Mouse (Mus musculus) frontal cortex, postnatal 14 days (tissue): ENCODE data around the gene 4930451I11Rik.
A peak's percentile ranks its signal among the peaks of the same experiment; 100 is the strongest.

Experiments
- DNase-seq, 2 experiments: peaks; one replicate each; pipeline ENCODE4 v3.0.0; 2022; ENCODE audit warnings: low spot score in 2 of 2

The 4930451I11Rik gene

DNA sequence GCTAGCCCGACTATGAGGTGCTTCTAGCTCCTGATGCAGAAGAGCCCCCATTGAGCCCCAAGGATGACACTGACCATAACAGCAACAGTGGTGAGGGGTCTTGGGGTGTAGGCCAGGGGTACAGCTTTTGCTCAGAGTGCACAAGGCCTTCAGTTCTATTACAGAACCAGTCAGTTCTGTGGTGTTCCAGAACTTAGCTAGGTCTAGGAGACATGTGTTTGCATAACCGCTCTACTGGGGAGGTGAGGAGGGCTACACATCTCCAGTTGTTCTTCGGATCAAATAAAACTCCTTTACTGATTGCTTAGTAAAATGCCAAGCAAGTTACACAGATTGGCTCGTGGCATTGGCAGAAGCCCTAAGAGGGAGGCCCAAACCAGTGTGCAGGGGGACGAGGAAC, at the start of gene 4930451I11Rik:
Gene 4930451I11Rik (minus strand): TSS at position 101 of the 400 bp plus-strand sequence.
- no peak for DNase-seq

DNA sequence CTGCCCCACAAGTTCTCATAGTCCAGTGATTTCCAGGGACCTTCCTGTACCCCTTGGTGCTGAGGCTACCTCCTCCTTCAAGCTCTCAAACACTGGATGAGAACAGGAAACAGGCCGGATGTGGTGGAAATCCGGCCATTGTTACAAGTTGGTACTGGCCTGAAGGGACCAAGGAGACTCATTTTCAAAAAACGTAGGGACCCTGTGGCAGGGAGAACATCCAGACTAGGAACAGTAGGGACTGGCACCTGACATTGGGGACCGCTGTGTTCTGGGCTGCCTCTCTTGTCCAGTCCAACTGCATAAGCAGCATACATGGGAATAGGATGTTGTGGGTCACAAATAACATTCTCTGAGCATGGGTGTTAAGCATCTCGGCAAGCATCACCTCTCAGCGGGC, 49.6 kb upstream of the 4930451I11Rik start:
- no peak for DNase-seq

- DNase-seq = no peak
Measured at GRCm38 (mm10) chr7:126877239-126877638, 45.8 kb upstream of the 4930451I11Rik start.

DNA sequence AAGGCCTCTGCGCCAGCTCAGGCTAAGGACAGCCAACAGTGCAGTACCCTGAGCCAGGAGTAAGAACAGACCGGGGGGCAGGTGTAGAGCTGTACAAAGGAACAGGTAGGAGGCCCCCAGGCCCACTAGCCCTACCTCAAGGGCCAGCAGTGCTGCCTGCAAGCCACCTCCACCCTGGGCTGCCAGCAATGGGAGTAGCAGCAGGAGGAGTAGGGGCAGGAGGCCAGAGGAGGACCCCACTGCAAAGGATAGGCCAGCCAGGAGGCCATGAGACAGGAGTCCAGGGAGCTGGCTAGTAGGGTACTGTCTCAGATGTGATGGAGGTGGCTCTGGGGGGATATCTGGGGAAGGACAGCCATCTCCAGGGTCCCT, 39.1 kb upstream of the 4930451I11Rik start:
- no peak for DNase-seq

DNA sequence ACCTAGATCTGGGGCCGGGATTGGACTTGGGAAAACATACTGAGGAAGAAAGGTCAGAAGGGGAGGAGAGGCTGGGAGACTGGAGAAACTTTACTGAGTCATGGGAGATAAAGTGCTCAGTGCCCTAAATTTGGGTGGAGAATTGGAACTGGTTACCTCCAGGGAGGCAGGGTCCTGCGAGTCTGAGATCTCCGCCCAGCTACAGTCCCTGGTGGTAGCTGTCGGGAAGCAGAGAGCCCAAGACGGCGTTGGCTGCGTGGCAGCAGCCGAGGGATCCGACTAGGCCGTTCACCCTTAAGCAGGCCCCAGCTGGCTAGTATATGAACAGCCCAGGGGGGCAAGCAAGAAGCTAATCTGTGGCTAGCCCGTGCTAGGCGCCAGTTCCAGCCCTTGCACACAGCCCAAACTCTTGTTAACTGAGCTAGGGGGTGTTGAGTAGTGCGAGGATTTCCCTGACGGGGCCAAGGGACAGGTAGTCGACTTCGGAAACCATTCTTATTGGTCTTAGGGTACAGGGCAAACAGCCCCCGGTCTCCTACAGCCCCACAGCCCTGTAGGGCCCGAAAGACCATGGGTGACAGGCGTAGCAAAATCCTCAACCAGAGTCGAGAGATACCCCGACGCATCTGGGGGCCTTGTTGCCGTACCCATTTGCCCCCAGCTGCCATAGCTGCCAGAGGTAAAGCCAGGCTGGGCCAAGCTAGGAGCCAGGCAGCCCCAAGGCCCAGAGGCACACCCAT, 38.5 kb upstream of the 4930451I11Rik start:
- no peak for DNase-seq

DNA sequence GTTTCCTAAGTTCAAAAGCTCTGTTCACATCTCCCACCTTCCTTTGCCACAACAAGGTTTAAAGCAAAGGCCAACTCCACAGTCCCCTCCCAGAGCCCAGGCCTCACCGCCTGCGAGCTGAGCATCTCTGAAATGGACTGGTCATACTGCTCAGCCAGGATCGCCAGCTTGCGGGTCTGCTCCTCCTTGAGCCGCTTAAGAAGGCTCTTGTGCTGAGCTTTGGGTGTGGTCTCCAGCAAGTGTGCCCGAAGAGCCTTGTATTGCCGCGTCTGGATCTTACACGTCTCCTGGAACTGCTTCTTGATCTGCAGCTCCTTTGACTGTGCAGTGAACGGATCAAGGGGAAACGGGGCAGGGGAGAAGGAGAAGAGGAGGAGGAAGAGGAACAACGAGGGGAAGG, 36.6 kb upstream of the 4930451I11Rik start:
- DNase-seq = no peak

GRCm38 (mm10) chr7:126867534-126867933, 36.1 kb upstream of the 4930451I11Rik start:
- no peak for DNase-seq

GRCm38 (mm10) chr7:126863791-126864190, 32.4 kb upstream of the 4930451I11Rik start:
- no peak for DNase-seq

- DNase-seq = peak; percentile 92 to 94
Measured at GRCm38 (mm10) chr7:126862147-126862784, 30.8 kb upstream of the 4930451I11Rik start, which contains the start of gene Ino80e. TSS of gene Ino80e (minus strand) at chr7:126862377.

DNA sequence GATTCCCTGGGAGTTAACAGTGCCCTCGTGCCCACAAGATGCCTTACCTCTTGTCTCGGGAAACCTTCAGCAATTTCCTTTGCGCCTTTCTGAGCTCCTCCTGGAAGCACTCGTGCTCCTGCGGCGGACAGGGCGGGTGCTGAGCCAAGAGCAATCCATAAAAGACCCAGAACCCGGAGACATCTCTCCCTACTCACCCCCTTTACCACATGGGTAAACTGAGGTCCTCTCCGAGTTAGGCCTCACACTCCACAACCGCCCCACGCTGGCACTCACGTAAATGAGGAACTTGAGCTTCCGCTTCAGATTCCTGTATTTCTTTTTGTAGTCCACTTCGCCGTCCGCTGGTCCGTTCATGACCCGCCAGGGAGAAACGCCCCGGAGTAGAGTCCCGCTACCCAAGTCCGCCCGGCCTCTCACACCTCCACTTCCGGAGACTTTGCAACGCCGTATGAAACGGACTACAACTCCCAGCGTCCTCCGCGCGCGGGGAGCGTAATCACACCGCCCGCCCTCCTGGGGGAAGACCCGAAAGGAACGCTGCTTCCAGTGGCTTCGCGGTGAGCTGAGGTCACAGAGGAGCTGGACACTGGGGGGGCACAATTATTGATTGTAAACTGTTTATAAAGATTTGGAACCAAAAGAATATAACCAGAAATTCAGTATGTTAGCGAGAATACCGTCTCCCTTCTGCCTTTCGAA, 30.1 kb upstream of the 4930451I11Rik start, which contains the start of gene Hirip3:
Gene Hirip3 (plus strand): TSS at position 544 of the 702 bp plus-strand sequence.
- peak; percentile 88 to 89 for DNase-seq

- no peak for DNase-seq
Measured at GRCm38 (mm10) chr7:126860987-126861386, 29.5 kb upstream of the 4930451I11Rik start.

GRCm38 (mm10) chr7:126856741-126857420, 25.4 kb upstream of the 4930451I11Rik start:
- no peak for DNase-seq

GRCm38 (mm10) chr7:126855641-126856040, 24.2 kb upstream of the 4930451I11Rik start:
- DNase-seq = no peak

DNA sequence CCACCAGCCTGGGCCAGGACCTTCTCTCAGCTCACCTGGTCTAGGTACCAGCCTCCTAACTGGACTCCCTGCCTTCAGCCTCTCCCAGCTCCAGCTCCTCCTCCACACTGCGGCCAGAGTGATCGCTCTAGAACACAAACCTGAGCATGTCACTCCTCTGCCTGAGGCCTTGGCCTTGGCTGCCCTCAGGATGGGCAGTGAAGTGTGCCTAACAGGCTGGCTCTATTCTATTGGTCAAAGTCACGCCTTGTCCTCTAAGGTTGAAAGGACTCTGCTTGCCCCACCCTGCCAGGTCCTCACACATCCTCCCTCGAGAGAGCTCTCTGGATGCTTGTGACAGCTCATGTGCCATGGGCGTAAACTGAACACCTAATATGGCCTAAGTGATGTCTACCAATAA, 22.0 kb upstream of the 4930451I11Rik start:
- no peak for DNase-seq

DNA sequence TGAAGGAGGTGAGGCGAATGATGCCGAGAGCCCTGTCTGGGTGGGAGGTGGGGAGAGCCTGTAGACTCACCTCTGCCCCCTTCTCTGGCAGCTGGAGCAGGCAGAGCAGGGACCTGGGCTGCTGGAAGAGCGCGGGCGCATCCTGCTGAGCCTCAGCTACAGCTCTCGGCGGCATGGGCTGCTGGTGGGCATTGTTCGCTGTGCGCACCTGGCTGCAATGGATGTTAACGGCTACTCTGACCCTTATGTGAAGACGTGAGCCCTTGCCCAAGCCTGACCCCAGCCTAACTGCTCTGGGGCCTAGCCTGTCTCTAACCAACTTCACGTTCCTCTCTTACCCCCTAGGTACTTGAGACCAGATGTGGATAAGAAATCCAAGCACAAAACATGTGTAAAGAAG, 19.8 kb upstream of the 4930451I11Rik start:
- DNase-seq = no peak

GRCm38 (mm10) chr7:126850161-126850560, 18.7 kb upstream of the 4930451I11Rik start:
- DNase-seq = no peak

GRCm38 (mm10) chr7:126848794-126849193, 17.4 kb upstream of the 4930451I11Rik start:
- DNase-seq = no peak

DNA sequence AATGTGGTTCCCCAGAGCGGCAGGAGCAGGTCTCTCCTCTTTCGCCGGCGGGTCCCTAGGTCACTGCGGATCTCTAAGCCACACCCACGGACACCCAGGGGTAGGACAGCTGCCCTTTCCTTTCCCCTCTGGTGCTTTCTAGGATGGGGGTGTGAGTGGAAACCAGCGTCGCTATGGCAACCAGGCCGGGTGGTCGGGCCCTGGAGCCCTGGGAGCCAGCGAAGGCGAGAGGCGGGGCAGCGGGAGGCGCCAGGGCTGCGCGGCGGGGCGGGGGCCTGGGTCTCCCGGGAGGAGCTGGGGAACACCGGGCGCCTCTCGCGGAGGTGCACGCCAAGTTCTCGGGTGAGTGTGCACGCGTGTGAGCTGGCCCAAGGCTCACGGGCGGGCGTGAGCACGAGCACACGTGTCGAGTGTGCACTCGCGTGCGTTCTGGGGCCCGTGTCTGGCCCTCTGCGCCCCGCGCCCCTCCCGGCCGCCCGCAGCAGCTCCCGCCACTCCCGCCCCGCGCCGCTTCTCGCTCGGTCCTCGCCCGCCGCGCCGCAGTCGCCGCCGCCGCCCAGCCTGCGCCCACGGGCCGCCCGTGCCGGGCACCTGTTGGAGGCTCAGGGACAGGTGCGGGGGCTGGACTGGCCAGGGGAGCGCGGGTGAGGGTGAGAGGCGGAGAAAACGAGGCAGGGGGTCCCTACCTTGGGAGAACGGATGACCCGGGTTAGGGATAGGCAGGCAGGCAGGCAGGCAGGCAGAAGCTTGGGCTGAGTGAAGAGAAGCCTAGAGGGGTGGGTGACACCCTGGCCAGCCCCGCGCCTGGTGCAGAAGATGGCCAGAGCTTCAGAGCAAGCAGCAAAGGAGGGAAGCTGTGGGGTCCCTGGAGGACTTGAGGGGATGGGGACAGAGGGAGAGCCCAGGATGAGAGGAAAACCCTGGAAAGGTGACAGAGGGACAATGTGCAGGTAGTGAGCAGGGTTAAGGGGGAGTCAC, 16.3 kb upstream of the 4930451I11Rik start:
- DNase-seq = no peak

- no peak for DNase-seq
Measured at GRCm38 (mm10) chr7:126847116-126847420, 15.6 kb upstream of the 4930451I11Rik start, which contains the start of gene Doc2a. TSS of gene Doc2a (plus strand) at chr7:126847416.

- no peak for DNase-seq
Measured at GRCm38 (mm10) chr7:126845516-126845915, 14.1 kb upstream of the 4930451I11Rik start.

DNA sequence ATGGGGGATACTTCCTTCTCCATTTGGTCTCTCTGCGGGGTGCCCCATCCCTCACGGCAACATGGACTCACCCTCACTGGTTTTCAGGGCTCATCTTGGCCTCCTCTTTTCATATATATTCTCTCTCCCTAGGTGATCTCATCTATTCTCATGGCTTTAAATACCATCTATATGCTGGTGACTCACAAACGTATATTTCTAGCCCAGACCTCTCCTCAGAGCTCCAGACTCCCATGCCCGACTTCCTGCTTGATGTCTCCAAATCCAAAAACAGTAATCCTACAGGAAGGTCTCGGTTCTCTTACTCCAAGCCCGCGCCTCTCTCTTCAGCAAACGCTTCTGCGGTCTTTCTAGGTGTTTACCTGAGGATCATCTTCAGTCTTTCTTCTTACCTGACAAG, 11.8 kb upstream of the 4930451I11Rik start:
- no peak for DNase-seq
